Mouse (Mus musculus): ENCODE data around the gene Chst8.

DNA sequence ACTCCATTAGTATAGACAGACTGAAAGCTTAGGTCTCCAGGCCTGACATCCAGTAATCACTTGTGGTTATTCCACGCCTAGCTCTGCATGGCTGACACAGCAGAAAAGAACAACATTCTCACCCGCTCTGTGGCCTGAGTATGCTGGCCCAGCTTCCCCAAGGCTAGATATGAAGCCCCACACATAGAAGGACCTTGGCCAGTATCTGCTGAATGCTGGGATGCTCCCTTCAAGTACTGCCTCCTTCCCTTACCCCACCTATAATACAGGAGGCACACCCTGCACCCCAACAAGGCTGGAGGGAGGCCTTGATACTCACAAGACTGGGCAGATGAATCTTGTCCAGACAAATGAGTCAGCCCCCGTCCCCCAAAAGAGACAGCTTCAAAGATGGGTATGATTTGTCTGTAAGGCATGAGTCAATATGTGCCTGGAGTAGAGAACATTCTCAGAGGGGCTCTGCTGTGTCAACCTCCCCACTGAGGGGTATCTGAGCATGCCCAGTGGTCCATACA is 6.8 kb downstream of the Chst8 start:
- TF ChIP-seq CTCF (IDR thresholded peaks at IDR 0.05; ENCODE audit: low read depth) (no peak), EP300 (IDR thresholded peaks at IDR 0.05; ENCODE audit: low read depth) (no peak)

Measured in heart, postnatal 0 days (tissue).